Mouse (Mus musculus) ES-E14 (cell line): Measurements from ENCODE around the gene Dlg5.

Experiments
- HCFC1 ChIP-seq: IDR thresholded peaks from 2 replicates; pipeline ENCODE4 v1.6.1; 2012; ENCODE audit warnings: low read length, inconsistent platforms, borderline replicate concordance; ENCODE audit not compliant: insufficient read depth
- MAFK ChIP-seq: IDR thresholded peaks from 2 replicates; pipeline ENCODE4 v1.6.1; 2014; ENCODE audit warnings: mild to moderate bottlenecking, low read depth, low read length, inconsistent platforms; ENCODE audit not compliant: insufficient read depth

- TF ChIP-seq HCFC1 (no peak), MAFK (no peak)
These were observed 82.9 kb downstream of the Dlg5 start for GRCm38 (mm10) chr14:24162856-24163255.
